Mouse (Mus musculus) limb, embryonic 15.5 days (tissue): ENCODE data around the gene Prss32. TPM values are rescaled to one million over a fixed set of nuclear protein-coding genes. Genes with fewer than 3 reads are reported as not detected.

Source experiments
- ATAC-seq: fragments of 200-750 bp; cut with Nextera tagmentation; 2 replicates; pipeline ENCODE4 v1.8.0; 2017; ENCODE audit warnings: low read depth, moderate TSS enrichment; ENCODE audit not compliant: insufficient number of reproducible peaks, low FRiP score, low TSS enrichment
- H3K27ac ChIP-seq: fragments of 300-500 bp; sonication (generic); 2 replicates; pipeline ENCODE4 v1.5.1; 2015; ENCODE audit warnings: moderate library complexity, mild to moderate bottlenecking, inconsistent platforms
- H3K27me3 ChIP-seq: fragments of 300-500 bp; sonication (generic); 2 replicates; pipeline ENCODE4 v1.6.1; 2015; ENCODE audit warnings: inconsistent platforms
- H3K36me3 ChIP-seq: fragments of 300-500 bp; sonication (generic); 2 replicates; pipeline ENCODE4 v1.6.1; 2015; ENCODE audit warnings: inconsistent platforms
- H3K4me1 ChIP-seq: fragments of 300-500 bp; sonication (generic); 2 replicates; pipeline ENCODE4 v1.6.1; 2015; ENCODE audit warnings: inconsistent platforms
- H3K4me2 ChIP-seq: fragments of 300-500 bp; sonication (generic); 2 replicates; pipeline ENCODE4 v1.6.1; 2015; ENCODE audit warnings: mild to moderate bottlenecking, inconsistent platforms
- H3K4me3 ChIP-seq: fragments of 300-500 bp; sonication (generic); 2 replicates; pipeline ENCODE4 v1.5.1; 2015; ENCODE audit warnings: mild to moderate bottlenecking, inconsistent platforms
- H3K9ac ChIP-seq: fragments of 300-500 bp; sonication (generic); 2 replicates; pipeline ENCODE4 v1.6.1; 2015; ENCODE audit warnings: inconsistent platforms
- H3K9me3 ChIP-seq: fragments of 300-500 bp; sonication (generic); 2 replicates; pipeline ENCODE4 v1.6.1; 2016; ENCODE audit warnings: inconsistent platforms
- WGBS: fragments of 180-500 bp; shearing (Covaris S2); methylation state at CpG from one replicate; pipeline ENCODE4 v1.1.7; 2015; 5-methylcytosine and 5-hydroxymethylcytosine counted together
- polyA plus RNA-seq: library from polyadenylated mRNA; unstranded; fragments of >200 nt; fragmentation: Nextera tagmentation; extraction: Ambion mirVana; gene quantifications from 2 replicates; pipeline ENCODE4 v1.2.1, GENCODE M21; 2015

The Prss32 gene
- polyA plus RNA-seq, 1 experiment from 2014 or later = not detected

- no peak for ATAC-seq
- WGBS = 48% methylated on average over 23 of the region's 23 CpGs
Measured at GRCm38 (mm10) chr17:23843141-23843811, 379 bp upstream of the Prss32 start.

DNA sequence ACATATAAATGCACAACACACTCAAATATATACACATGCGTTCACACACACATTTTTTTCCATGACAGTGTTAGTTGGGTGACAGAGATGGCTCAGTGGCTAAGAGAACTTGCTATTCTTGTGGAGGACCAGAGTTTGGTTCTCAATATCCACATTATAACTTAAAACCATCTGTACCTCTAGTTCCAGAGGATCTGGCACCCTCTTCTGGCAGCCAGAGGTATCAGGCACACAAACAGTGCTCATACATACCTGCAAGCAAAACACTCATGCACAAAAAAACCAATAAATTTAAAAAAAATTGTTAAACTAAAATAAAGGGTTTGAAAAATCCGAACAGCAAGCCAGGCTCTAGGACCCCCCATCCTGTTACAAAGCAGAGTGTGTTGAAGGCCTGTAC, 6.4 kb downstream of the Prss32 start:
- no peak overlapping the region for H3K9ac ChIP-seq
- no peaks in the 10 kb centered on the region for H3K4me1 ChIP-seq
- ATAC-seq = no peak
- H3K27ac ChIP-seq = no peak overlapping the region
- no peaks in the 10 kb centered on the region for H3K36me3 ChIP-seq
- no peaks in the 10 kb centered on the region for H3K27me3 ChIP-seq
- no peak overlapping the region for H3K4me3 ChIP-seq
- 56% methylated on average over 2 of the region's 2 CpGs for WGBS
- H3K9me3 ChIP-seq = no peaks in the 10 kb centered on the region
- H3K4me2 ChIP-seq = no peak overlapping the region

More at GRCm38 (mm10) chr17:23843141-23843811, 379 bp upstream of the Prss32 start:
- no peaks in the 10 kb centered on the region for H3K9me3 ChIP-seq
- no peaks in the 10 kb centered on the region for H3K36me3 ChIP-seq
- no peaks in the 10 kb centered on the region for H3K27me3 ChIP-seq
- peak overlapping the region; percentile 36; the same call in 1 of the 2 replicates for H3K4me2 ChIP-seq
- no peak overlapping the region for H3K9ac ChIP-seq
- no peak overlapping the region for H3K27ac ChIP-seq
- H3K4me1 ChIP-seq = peaks cover 4% of the 10 kb centered on the region; the same call in 1 of the 2 replicates
- H3K4me3 ChIP-seq = peak overlapping the region; percentile 14; the same call in 1 of the 2 replicates

- H3K9me3 ChIP-seq = no peaks in the 10 kb centered on the region
- no peaks in the 10 kb centered on the region for H3K36me3 ChIP-seq
- no peaks in the 10 kb centered on the region for H3K27me3 ChIP-seq
- no peak overlapping the region for H3K4me3 ChIP-seq
- H3K27ac ChIP-seq = no peak overlapping the region
- no peak for ATAC-seq
- H3K4me1 ChIP-seq = no peaks in the 10 kb centered on the region
- no peak overlapping the region for H3K9ac ChIP-seq
- no peak overlapping the region for H3K4me2 ChIP-seq
- 56% methylated on average over 18 of the region's 19 CpGs for WGBS
Measured at GRCm38 (mm10) chr17:23850853-23851749, 7.4 kb downstream of the Prss32 start.

- ATAC-seq = no peak
- no peaks in the 10 kb centered on the region for H3K36me3 ChIP-seq
- H3K9me3 ChIP-seq = no peaks in the 10 kb centered on the region
- no peak overlapping the region for H3K27ac ChIP-seq
- H3K4me1 ChIP-seq = no peaks in the 10 kb centered on the region
- H3K9ac ChIP-seq = no peak overlapping the region
- 36% methylated on average over 5 of the region's 5 CpGs for WGBS
- no peak overlapping the region for H3K4me3 ChIP-seq
- H3K4me2 ChIP-seq = no peak overlapping the region
- no peaks in the 10 kb centered on the region for H3K27me3 ChIP-seq
Measured at GRCm38 (mm10) chr17:23853292-23853691, 9.6 kb downstream of the Prss32 start.

DNA sequence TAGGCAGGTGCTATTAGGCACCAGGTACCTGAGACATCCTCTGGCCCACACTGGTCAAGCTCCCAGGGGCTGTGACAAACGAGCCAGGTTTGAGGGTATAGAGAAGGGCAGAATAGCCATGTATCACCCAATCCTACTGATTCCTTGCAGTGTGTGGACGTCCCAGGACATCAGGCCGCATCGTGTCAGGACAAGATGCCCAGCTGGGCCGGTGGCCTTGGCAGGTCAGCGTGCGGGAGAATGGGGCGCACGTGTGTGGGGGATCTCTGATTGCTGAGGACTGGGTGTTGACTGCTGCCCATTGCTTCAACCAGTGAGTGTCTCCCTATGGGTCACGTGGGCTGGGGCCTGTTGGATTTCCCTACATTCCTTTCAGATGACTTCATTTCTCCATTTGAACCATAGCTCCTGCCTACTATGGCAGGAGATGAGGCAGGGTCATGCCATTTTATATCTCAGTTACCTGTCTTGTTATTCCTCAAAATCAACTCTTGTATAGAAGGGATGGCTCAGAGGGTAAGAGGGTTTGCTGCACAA, 10.6 kb downstream of the Prss32 start:
- no peak overlapping the region for H3K4me3 ChIP-seq
- no peak overlapping the region for H3K27ac ChIP-seq
- no peak overlapping the region for H3K4me2 ChIP-seq
- no peaks in the 10 kb centered on the region for H3K36me3 ChIP-seq
- no peaks in the 10 kb centered on the region for H3K27me3 ChIP-seq
- H3K9ac ChIP-seq = no peak overlapping the region
- WGBS = 86% methylated on average over 10 of the region's 10 CpGs
- no peaks in the 10 kb centered on the region for H3K4me1 ChIP-seq
- H3K9me3 ChIP-seq = no peaks in the 10 kb centered on the region
- ATAC-seq = no peak

GRCm38 (mm10) chr17:23857193-23857592, 13.5 kb downstream of the Prss32 start:
- Histone ChIP-seq H3K9ac (no peak overlapping the region), H3K4me3 (no peak overlapping the region), H3K4me1 (no peaks in the 10 kb centered on the region), H3K27ac (no peak overlapping the region), H3K4me2 (no peak overlapping the region), H3K36me3 (no peaks in the 10 kb centered on the region), H3K9me3 (no peaks in the 10 kb centered on the region), H3K27me3 (no peaks in the 10 kb centered on the region)
- WGBS = 88% methylated on average over 6 of the region's 6 CpGs
- ATAC-seq = no peak

DNA sequence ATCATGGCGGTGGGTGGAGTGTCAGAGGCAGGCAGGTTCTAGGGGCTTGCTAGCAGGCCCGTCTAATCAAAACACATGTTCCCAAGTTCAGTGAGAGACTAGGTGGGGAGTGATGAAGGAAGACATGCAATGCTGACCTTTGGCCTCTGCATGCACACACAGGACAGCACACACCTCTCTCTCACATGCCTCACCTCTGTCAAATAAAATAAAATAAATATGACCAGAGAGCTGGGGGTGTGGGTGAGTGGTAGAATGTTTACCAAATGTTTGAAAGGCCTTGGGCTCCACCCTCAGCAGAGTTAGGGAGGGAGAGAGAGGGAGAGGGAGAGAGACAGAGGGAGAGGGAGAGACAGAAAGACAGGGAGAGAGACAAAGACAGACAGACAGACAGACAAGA, 14.3 kb downstream of the Prss32 start:
- Histone ChIP-seq H3K9ac (no peak overlapping the region), H3K4me3 (no peak overlapping the region), H3K27me3 (no peaks in the 10 kb centered on the region), H3K4me2 (no peak overlapping the region), H3K4me1 (no peaks in the 10 kb centered on the region), H3K27ac (no peak overlapping the region), H3K36me3 (no peaks in the 10 kb centered on the region), H3K9me3 (no peaks in the 10 kb centered on the region)
- WGBS = 66% methylated on average over 2 of the region's 2 CpGs
- no peak for ATAC-seq

DNA sequence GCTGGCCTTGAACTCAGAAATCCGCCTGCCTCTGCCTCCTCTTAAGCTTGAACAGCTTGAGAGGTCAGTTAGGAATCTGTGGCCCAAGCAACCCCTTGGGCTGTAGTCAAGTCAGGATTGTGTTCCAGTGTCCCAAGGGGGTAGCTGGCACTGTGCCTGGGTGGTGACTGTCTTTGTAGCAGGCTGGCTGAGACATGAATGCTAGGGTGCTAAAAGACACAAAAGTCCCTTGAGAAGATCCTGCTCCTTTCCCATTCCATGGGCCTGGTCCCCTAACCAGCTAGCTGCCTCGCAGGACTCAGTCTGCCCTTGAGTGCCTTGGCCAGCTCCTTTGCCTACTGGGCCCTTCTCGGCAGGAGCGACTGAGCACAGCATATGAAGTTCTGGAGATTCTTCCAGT, 19.3 kb downstream of the Prss32 start:
- no peak for ATAC-seq
- Histone ChIP-seq H3K27me3 (no peaks in the 10 kb centered on the region), H3K9ac (no peak overlapping the region), H3K36me3 (no peaks in the 10 kb centered on the region), H3K27ac (no peak overlapping the region), H3K4me2 (no peak overlapping the region), H3K4me3 (no peak overlapping the region), H3K4me1 (no peaks in the 10 kb centered on the region), H3K9me3 (no peaks in the 10 kb centered on the region)
- 84% methylated on average over 4 of the region's 4 CpGs for WGBS

DNA sequence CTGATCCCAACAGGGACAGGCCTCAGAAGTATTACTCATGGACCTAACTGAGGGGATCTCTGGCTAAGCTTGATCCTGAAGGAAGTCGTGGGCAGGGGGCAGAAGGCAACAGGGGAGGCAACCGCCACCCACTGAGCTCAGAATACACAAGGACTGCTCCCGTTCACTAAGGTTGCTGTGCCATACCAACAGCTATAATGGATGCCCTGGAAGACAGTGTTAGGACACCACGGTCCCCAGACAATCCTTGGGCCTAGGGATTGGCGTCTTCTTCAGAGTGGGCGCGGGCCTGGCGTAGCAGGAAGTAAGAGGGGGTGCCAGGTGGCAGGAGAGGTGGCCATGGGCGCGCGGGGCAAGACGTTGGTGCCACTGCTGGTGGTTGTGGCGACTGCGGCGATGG, 24.1 kb downstream of the Prss32 start, which contains the start of gene Prss21:
Gene Prss21, plus strand, starts transcription at position 301 of the 400 bp plus-strand sequence.
- Histone ChIP-seq H3K27ac (no peak within 1 kb of the TSS), H3K9me3 (no peaks in the 10 kb centered on the region), H3K4me2 (no peak within 1 kb of the TSS), H3K27me3 (no peaks in the 10 kb centered on the region), H3K4me1 (no peaks in the 10 kb centered on the region), H3K9ac (no peak within 1 kb of the TSS), H3K4me3 (no peak within 1 kb of the TSS), H3K36me3 (no peaks in the 10 kb centered on the region)
- WGBS = 87% methylated on average over 15 of the region's 15 CpGs
- ATAC-seq = no peak

DNA sequence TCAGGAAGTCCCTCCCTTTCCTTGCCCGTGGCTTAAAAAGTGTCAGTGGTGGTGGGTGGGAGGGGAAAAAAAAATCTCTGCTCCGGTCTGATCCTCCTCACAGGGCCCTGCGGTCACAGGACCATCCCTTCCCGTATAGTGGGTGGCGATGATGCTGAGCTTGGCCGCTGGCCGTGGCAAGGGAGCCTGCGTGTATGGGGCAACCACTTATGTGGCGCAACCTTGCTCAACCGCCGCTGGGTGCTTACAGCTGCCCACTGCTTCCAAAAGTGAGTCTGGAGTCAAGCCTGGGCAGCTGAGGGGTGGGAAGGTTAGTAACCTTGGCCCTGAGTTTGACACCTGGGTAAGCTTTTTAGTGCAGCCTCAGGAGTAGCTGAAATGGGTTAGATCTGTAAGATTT, 24.9 kb downstream of the Prss32 start:
- Histone ChIP-seq H3K9me3 (no peaks in the 10 kb centered on the region), H3K4me1 (no peaks in the 10 kb centered on the region), H3K27ac (no peak overlapping the region), H3K4me3 (no peak overlapping the region), H3K27me3 (no peaks in the 10 kb centered on the region), H3K4me2 (no peak overlapping the region), H3K36me3 (no peaks in the 10 kb centered on the region), H3K9ac (no peak overlapping the region)
- 87% methylated on average over 11 of the region's 11 CpGs for WGBS
- ATAC-seq = no peak

DNA sequence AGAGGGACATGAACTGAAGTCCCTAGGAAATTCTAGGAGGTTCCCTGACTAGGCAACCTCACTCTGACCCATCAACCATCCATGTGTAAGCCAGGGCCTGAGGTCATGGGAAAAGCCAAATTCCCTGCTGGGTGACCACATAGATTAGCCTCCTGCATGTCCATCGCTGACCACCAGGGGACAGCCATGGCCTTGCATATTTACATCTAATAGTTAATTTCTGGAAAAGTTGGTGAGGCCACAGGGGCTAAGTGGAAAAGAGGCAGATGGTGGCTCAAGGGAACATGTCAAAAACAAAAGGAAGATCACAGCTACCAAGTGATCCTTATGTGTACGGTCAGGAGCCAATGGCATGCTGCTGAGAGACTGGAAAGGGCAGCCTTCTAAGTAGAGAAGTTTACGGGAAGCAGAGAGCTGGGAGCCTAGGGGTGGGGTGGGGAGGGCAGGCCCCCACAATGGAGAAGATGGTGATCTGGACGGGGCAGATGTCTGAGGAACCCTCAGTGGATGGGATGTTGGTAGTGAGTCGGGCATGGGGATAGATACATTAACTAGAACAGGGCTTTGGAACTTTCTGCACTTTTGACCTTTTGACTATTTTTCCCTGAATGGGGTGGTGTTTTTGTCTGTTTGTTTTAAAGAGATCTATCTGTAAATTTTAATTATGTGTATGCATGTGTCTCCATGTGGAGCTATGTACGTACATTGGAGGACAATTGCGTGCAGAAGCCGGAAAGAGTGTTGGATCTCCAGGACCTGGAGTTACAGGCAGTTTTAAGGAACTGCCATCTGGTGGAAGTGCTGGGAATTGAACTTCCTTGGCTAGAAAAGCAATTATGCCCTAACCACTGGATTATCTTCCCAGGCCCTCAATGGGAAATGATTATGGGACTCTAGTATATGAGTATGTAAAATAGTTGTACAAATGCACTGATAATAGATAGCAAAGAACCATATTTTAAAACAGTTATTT, 30.5 kb downstream of the Prss32 start:
- 43% methylated on average over 8 of the region's 8 CpGs for WGBS
- ATAC-seq = no peak
- H3K4me3 ChIP-seq = no peak overlapping the region
- H3K36me3 ChIP-seq = no peaks in the 10 kb centered on the region
- H3K9me3 ChIP-seq = no peaks in the 10 kb centered on the region
- no peak overlapping the region for H3K27ac ChIP-seq
- H3K9ac ChIP-seq = no peak overlapping the region
- H3K27me3 ChIP-seq = no peaks in the 10 kb centered on the region
- H3K4me1 ChIP-seq = 0 out of 2 replicates have a peak, but pooled peaks cover 4% of the 10 kb centered on the region
- H3K4me2 ChIP-seq = no peak overlapping the region
